Mouse (Mus musculus) forelimb bud, embryonic 11.5 days (tissue): ENCODE data around the gene Olfr414.

Experiments
- DNase-seq: peaks from one replicate; pipeline ENCODE4 v3.0.0-alpha.2; 2012; ENCODE audit warnings: low read depth, low spot score

The Olfr414 gene

GRCm38 (mm10) chr1:174423764-174424163 is at the start of gene Olfr414:
Gene Olfr414 (plus strand): TSS chr1:174424064.
- DNase-seq = no peak

DNA sequence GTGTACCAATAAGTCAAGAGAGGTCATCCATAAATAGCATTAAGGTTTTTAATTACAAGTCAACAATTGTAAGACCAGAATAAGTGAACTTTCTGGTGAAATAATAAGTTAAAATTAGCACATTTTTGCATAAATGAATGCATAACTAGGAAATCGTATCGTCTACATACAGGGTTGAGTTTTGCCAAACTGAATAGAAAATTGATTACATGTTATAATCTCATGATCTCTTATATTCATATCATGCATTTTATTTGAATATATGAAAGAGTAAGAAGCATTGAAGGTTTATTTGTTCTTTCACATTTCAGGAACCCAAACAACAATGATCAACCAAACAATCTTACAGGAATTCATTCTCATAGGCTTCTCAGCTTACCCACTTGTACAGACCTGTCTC is 33.1 kb upstream of the Olfr414 start, which contains the start of gene Olfr248:
Gene Olfr248 (plus strand): TSS at position 301 of the 400 bp plus-strand sequence.
- DNase-seq = no peak

GRCm38 (mm10) chr1:174422959-174423358 is 905 bp upstream of the Olfr414 start:
- no peak for DNase-seq

DNA sequence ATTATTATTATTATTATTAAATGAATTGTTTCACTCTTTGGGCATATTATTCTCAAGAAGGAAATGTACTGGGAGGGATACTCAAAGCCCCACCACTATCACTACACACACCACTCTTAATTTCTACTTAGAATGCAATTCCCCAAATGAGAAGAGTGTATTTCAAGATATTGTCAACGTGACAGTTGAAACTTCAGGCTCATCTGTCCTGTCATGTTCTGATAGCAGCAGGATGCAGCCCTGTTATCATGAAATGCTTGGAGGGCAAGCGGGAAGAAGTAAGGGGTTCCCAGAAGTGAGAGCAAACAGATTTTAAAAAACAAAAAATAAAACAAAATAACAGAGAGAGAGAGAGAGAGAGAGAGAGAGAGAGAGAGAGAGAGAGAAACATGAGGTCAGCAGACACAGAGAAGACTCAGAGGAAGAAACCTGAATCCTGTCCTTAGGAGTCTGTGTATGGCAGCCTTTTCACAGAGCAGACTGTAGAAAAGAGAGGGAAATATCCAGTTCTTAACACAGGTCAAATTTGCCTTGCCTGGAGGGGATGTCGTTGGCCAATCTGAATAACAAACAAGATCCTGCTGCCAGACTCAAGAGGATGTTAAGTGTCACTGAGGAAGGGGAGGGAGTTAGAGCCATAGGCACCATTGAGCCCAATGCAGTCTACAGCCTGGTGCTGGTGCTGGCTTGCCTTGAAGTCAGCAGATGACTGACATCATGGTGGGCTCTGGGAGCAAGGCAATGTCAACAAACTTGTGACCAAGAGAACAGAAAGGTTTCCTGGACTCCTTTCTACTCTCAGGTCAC is 2.5 kb downstream of the Olfr414 start:
- no peak for DNase-seq

GRCm38 (mm10) chr1:174427402-174427801 is 3.5 kb downstream of the Olfr414 start:
- no peak for DNase-seq

GRCm38 (mm10) chr1:174428407-174428806 is 4.5 kb downstream of the Olfr414 start:
- DNase-seq = no peak

DNA sequence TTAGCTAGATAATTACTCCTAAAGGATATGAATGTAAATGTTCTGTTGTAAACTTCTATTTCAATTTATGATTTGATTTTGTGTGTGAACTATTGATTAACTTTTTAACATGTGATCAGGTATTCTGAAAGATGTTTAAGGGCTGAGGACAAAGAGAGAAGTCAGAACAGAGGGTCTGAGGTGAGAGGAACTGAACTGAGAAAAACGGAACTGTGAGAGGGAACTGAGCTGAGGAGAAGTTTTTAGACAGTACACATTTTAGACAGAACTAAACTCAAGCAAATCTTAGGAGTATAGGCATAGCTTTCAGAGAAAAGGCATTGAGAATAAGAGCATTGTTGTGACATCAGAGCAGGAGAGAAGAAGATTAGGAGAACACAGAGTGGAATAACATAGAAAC is 10.3 kb downstream of the Olfr414 start:
- no peak for DNase-seq

GRCm38 (mm10) chr1:174441782-174442181 is 17.9 kb downstream of the Olfr414 start, which contains the start of gene Olfr220:
Gene Olfr220 (plus strand): TSS chr1:174442082.
- no peak for DNase-seq

GRCm38 (mm10) chr1:174455100-174455499 is 31.2 kb downstream of the Olfr414 start:
- DNase-seq = no peak

GRCm38 (mm10) chr1:174465385-174465784 is 41.5 kb downstream of the Olfr414 start:
- no peak for DNase-seq

GRCm38 (mm10) chr1:174466240-174466639 is 42.4 kb downstream of the Olfr414 start:
- peak; percentile 35 for DNase-seq

DNA sequence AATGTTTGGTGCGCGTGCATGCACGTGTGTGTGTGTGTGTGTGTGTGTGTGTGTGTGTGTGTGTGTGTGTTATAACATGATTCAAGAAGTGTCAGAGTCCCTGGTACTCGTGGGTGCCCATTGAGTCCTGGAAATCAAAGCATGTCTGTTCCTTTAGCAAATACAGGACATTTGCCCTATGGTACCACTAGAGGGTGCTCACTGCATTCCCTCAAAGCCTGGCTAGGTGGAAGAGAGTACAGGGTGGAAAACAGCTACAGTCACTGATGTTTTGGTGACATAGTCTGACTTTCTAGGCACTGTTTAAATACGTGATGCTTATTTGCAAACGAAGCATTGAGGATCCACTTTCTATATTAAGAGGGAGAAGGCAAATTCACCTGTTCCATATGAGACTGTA is 45.9 kb downstream of the Olfr414 start:
- DNase-seq = peak; percentile 55

DNA sequence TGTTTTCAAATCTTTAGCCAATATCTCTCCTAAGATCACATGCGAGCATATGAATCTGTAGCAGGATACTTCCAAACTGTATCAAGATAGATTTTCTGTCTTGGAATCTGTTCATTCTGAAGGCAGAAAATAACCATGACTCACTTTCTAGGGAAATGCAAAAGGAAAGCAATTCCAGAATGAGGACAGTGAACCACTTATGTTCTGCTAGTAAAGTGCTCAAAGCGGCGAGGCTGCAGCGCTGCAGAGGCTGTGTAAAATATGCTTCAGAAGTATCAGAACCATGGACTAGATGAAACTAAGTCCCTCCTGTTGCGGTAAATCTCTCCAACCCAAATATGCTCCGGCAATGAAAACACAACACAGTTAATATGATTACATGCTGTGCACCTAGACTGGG is 58.7 kb downstream of the Olfr414 start:
- no peak for DNase-seq
